Mouse (Mus musculus) brain, adult 2 months (tissue): ENCODE data around the gene Mamdc4.

Experiments used
- DNase-seq: peaks from one replicate; pipeline ENCODE4 v3.0.0; 2011; ENCODE audit warnings: low read depth, low spot score

Gene Mamdc4

DNA sequence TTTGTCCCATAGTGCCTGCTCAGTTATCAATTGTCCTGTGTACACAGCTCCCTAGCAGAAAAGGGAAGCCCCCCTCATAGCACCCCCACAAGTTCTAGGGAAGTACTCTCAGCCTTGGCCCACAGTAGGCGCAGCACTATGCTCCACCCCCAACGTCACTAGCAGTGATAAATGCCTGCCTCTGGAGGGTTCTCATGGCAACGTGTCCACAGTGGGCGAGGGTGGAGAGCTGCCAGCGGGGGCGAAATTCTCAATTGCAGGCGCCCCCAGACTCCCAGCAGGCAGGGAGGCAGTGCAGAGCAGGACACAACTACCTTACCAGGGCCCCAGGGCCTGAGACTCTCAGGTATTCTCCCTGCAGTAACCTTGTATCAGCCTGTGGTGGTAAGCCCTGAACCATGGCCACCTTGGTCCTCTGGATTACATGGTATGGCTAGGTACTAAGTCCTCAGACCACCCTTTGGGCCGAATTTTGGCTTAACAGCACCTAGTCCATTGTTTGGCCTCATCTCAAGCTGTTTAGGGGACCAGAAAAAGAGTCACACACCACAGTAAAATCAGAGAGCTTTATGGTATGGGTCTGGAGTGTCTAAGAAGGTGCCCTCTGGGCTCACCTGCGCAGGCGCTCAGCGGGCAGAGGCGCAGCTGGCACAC, 7.9 kb upstream of the Mamdc4 start:
- DNase-seq, result peak; percentile 92

DNA sequence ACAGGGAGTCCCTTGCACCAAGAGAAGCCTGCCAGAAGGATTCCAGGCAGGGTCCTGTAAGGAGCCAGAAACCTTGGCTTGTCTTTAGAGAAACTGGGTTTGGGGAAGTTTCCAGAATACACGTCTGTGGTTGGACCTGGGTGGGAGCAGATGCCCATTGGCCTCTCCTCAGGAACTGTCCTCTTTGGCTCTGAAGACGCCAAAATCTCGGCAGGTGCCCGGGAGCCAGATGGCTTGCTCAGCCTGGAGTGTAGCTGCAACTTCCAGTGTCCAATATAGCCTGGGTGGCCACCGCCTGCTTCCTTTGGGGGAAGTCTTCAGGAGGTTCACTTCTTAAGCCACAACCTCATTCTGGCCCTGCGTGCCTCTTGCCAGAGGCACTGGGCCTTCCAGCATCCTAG, 7.3 kb upstream of the Mamdc4 start:
- peak; percentile 97 for DNase-seq

DNA sequence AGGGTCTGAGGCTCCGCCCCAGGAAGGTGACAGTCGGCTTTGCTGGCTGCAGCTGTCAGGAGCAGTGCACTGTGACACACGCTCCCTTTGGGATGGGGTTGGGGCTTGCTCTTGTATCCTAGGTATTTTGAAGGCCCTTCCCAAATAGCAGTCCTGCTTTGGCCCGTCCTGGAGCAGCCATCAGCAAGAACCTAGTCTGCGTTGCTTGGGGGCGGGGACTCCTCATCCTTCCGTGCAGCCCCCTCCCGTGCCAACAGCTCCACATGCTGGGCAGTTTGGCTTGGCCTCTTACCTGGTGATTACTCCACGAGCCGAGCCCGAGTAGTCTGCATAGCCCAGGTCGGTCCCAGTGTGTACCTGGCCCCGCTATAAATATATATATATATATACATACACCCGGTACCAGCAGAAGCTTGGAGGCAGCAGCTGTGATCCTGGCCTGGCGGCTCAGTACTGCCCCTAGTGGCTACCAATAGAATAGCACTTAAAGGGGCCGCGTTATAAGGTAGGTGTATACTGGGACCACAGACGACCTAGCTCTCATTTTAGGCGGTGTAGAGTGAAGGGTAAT, 6.7 kb upstream of the Mamdc4 start, which contains the start of gene Ajm1:
Gene Ajm1 (minus strand): TSS at position 464 of the 571 bp plus-strand sequence.
- peak; percentile 93 for DNase-seq

GRCm38 (mm10) chr2:25580621-25581101, 6.0 kb upstream of the Mamdc4 start:
- DNase-seq, result peak; percentile 73

DNA sequence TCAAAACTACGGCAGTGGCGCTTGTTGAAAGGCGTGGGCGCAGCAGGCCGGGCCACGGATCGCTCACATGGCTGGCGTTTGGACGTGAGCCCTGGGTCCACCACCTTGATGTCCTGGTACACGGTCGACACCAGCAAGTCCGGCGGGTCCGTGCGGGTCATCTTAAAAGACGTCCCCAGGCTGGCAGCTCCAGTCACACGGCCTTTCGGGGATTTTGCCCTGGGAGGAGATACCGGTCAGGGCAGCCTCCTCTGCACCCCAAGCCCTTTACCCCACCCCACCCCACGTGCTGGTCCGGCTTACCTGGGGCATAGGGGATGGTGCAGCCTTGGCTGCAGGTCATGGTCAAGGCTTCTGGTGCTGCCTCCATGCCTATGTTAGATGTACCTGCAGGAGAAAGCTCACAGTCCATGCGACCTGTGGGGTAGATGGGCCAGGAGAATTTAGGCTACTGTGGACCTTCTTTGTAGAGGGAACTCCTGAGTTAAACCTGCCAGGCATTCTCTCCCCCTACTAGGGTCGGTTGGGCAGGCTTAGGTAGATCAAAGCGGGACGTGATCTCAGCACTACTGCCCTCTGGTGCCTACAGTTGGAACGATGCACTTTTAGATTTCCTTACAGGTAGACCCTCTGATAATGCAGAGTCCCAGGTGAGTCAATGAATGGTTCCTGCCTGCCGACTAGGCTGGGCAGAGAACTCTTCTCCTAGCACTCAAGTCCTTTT, 5.3 kb upstream of the Mamdc4 start:
- DNase-seq, result peak; percentile 92

GRCm38 (mm10) chr2:25578796-25579736, 4.4 kb upstream of the Mamdc4 start:
- no peak for DNase-seq

DNA sequence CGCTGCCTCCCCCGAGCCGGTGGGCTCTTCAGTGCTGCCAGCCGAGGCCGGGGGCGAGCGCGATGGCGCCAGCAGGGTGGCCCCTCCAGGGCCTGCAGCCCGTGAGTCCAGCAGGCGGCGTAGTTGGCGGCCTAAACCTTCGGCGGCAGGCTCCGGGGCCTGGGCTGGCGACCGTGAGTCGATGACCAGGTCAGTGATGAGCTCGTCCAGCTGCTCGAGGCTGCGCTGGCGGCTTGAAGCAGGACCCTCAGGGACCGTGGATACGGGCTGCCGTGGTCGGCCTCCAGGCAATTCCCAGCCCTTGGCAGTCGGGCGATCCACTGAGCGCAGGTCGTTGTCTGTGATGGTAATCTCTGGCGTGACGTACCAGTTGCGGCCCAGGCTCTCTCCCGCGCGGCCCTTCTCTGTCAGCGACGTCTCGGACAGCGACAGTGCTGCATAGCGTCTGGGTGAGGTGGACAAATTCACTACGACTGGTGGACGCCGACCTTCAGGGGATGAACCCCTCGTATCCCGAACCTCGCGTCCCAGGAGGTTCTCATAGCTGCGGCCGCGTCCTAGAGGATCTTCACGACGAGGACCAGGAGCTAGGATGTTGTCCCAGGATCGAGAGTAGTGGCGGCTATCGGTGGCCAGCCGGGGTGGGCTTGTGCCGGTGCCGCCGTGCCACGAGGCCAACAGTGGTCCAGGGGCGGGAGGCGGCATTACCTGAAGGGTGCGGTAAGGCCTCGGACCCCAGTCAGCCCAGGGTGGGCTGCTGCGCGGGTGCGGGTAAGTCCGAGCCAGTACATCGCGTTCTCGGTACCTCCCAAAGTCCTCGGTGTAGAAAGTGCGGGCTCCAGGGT, 3.5 kb upstream of the Mamdc4 start:
- DNase-seq, result no peak

GRCm38 (mm10) chr2:25576965-25577891, 2.6 kb upstream of the Mamdc4 start:
- DNase-seq, result peak; percentile 66

GRCm38 (mm10) chr2:25576028-25576850, 1.6 kb upstream of the Mamdc4 start:
- DNase-seq, result peak; percentile 85

GRCm38 (mm10) chr2:25575432-25576027, 885 bp upstream of the Mamdc4 start:
- DNase-seq, result peak; percentile 31

- DNase-seq, result no peak
Measured at GRCm38 (mm10) chr2:25574136-25574535, 509 bp downstream of the Mamdc4 start.

DNA sequence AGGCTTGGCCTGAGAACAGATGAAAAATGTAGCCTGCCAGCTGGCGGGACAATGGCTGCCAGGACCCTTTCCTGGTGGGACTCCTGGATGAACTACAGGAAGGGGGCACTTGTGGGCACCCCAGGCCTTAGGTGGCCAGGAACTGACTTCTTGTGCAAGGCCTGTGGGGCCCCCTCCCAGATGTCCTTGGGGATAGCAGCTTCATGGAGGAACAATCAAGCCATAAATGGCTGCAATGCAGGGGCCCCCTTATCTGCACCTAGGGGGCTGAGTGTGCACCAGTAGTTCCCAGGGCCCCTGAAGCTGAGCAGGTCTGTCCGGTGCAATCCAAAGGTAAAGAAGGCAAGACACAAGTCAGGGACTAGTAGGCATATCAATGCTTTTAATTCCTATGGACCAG, 1.6 kb downstream of the Mamdc4 start:
- DNase-seq, result no peak

DNA sequence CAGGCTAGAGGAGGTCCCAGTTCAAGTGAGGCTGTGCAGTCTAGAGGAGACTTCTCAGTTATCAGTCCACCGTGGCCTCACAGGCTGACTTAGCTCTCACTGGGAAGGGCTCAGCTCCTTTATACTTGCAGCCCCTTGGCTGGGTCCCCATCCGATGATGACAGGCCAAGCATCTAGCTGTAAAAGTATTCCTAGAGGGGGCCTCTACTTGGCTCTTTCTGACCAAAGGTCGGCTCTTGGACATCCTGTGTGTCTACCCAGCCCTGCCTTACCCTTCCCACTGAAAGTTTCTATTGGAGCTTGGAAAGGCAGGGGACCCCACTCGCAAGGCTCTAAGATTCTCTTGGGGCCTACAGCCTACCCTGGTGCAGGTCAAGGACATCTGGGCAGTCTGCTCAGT, 3.4 kb downstream of the Mamdc4 start:
- DNase-seq, result no peak

GRCm38 (mm10) chr2:25569323-25569722, 5.3 kb downstream of the Mamdc4 start:
- no peak for DNase-seq

DNA sequence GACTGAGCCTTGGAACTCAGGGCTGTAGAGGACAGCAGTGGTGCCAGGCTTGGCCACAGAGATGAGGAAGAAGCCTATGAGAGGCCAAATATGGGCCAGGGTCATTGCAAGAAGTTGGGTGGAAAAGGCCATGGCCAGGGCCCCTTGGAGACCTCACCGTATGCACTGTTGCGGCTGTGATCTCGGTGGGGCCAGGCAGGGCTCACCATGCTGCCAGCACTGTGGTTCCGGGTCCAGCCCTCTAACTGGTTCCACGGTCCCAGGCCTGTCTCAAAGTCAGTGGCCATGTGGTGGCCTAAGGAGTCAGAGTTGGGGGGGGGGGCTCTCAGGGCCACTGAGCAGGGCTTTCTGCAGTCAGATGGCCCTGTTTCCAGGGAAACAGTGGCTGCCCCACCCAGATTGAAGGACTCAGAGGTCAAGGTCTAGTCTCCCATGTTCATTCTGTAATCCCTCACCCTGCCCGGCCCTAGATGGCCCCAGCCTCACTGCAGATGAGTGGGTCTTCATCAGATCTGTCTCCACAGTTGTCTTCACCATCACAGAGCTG, 6.1 kb downstream of the Mamdc4 start:
- DNase-seq, result no peak

- no peak for DNase-seq
Measured at GRCm38 (mm10) chr2:25566558-25566957, 8.1 kb downstream of the Mamdc4 start.

DNA sequence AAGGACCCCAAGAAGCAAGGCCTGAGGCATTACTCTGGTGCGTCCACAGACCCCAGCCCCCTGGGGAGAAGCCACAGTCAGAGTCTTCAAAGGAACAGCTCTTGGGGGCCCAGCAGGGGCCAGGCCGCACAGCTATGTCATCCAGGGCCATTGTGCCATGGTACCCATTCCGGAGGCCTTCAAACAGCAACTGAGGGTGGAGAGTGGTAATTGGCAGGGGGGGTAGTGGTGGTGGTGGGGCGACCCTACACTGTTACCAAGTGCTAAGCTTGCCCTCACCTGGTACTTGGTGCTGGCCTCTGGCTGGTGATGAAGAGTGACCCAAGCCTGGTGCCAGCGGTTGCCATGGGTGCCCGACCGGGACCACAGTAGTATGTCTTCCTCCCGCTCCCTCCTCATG, 8.9 kb downstream of the Mamdc4 start:
- DNase-seq, result no peak

DNA sequence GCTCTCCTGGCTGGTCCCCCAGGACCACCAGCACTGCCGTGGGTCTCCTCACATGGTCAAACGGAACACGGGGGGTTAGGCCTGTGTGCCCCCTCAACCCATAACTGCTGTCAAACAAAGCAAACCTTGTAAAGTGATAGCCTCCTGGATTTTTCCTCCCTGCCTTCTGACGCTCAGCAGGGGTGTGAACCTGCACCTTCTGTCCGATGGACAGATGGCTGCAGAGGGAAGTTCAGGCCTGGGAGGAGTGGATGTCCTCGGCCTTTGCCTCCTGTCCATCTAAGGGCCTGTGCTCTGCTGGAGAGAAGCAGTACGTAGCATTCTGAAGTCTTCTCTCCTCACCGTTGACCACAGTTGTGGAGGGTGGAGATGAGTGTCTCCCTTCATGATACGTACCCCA, 12.7 kb downstream of the Mamdc4 start:
- peak; percentile 91 for DNase-seq
